Mouse (Mus musculus) layer of hippocampus, adult 9-10 months (tissue): ENCODE data around the gene Cdk7.
"Not testable (repeated sequence)": the region's sequence is repeated elsewhere in the genome, so short reads cannot be mapped to it uniquely, and the experiment has no call there.

ENCODE experiments used
- DNase-seq: peaks from one replicate; pipeline ENCODE4 v3.0.0; 2022; ENCODE audit warnings: low spot score

Gene Cdk7

GRCm38 (mm10) chr13:100730861-100731176, at the start of gene Cdk7:
Gene Cdk7 (minus strand): TSS chr13:100730939.
- DNase-seq = peak; percentile 63

- no peak for DNase-seq
Measured at GRCm38 (mm10) chr13:100777491-100777890, 46.8 kb upstream of the Cdk7 start.

- no peak for DNase-seq
Measured at GRCm38 (mm10) chr13:100776710-100777109, 46.0 kb upstream of the Cdk7 start.

GRCm38 (mm10) chr13:100776056-100776419, 45.3 kb upstream of the Cdk7 start:
- DNase-seq = no peak

- DNase-seq = peak; percentile 43
Measured at GRCm38 (mm10) chr13:100775252-100776055, 44.7 kb upstream of the Cdk7 start, which contains the start of gene Cenph. Gene Cenph (minus strand): TSS chr13:100775899.

- no peak for DNase-seq
Measured at GRCm38 (mm10) chr13:100774704-100775103, 44.0 kb upstream of the Cdk7 start.

GRCm38 (mm10) chr13:100755329-100755728, 24.6 kb upstream of the Cdk7 start:
- no peak for DNase-seq

- DNase-seq = no peak
Measured at GRCm38 (mm10) chr13:100754186-100754585, 23.4 kb upstream of the Cdk7 start.

GRCm38 (mm10) chr13:100753011-100753410, 22.3 kb upstream of the Cdk7 start:
- no peak for DNase-seq

GRCm38 (mm10) chr13:100752529-100752928, 21.8 kb upstream of the Cdk7 start:
- no peak for DNase-seq

GRCm38 (mm10) chr13:100751402-100751801, 20.7 kb upstream of the Cdk7 start:
- no peak for DNase-seq

GRCm38 (mm10) chr13:100750799-100751198, 20.1 kb upstream of the Cdk7 start:
- DNase-seq = no peak

GRCm38 (mm10) chr13:100748638-100749037, 17.9 kb upstream of the Cdk7 start:
- no peak for DNase-seq

- no peak for DNase-seq
Measured at GRCm38 (mm10) chr13:100746090-100746489, 15.4 kb upstream of the Cdk7 start.

- DNase-seq = peak; percentile 79
Measured at GRCm38 (mm10) chr13:100744036-100744744, 13.5 kb upstream of the Cdk7 start, which contains the start of gene Mrps36. Gene Mrps36 (minus strand): TSS chr13:100744659.

- no peak for DNase-seq
Measured at GRCm38 (mm10) chr13:100743346-100744035, 12.8 kb upstream of the Cdk7 start.

GRCm38 (mm10) chr13:100742831-100743230, 12.1 kb upstream of the Cdk7 start:
- DNase-seq = no peak

- no peak for DNase-seq
Measured at GRCm38 (mm10) chr13:100732756-100733155, 2.0 kb upstream of the Cdk7 start.

- not testable (repeated sequence) for DNase-seq
Measured at GRCm38 (mm10) chr13:100731462-100732046, 815 bp upstream of the Cdk7 start.

GRCm38 (mm10) chr13:100730153-100730860, 432 bp downstream of the Cdk7 start:
- DNase-seq = no peak

GRCm38 (mm10) chr13:100728530-100728929, 2.2 kb downstream of the Cdk7 start:
- not testable (repeated sequence) for DNase-seq

GRCm38 (mm10) chr13:100728086-100728485, 2.7 kb downstream of the Cdk7 start:
- DNase-seq = no peak
